Mouse (Mus musculus) NIH3T3 (cell line): ENCODE data around the gene Uba3.

Experiments
- DNase-seq: peaks from one replicate; pipeline ENCODE4 v3.0.0-alpha.2; 2012; ENCODE audit warnings: low read depth

Gene Uba3

GRCm38 (mm10) chr6:97210191-97210961 is 4.9 kb upstream of the Uba3 start, which contains the start of gene Arl6ip5:
Gene Arl6ip5, plus strand, starts transcription at chr6:97210689.
- peak; percentile 97 for DNase-seq

- DNase-seq: no peak
These were observed 4.3 kb upstream of the Uba3 start for GRCm38 (mm10) chr6:97209751-97210150.

- peak; percentile 55 for DNase-seq
These were observed 3.8 kb upstream of the Uba3 start for GRCm38 (mm10) chr6:97209201-97209600.

DNA sequence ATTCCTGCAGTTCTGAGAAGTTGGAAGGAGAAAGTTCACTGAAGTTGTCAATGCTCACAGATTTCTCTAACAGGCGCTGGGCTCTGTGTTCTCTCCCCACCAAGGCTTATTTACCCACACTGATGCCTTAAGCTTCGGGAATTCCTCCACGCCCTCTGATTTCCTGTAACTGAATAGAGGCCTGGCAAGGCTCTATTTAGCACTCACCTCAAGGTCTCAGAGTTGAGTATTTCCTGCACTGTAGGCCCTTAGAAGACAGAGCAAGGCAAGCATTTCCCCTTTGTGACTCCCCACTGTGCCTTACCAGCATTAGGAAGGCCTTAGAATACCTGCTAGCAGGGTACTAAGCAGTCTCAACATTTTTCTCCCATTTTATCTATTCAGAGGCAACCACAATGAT is 3.0 kb upstream of the Uba3 start:
- DNase-seq: no peak

GRCm38 (mm10) chr6:97207085-97207484 is 1.6 kb upstream of the Uba3 start:
- DNase-seq: peak; percentile 29

DNA sequence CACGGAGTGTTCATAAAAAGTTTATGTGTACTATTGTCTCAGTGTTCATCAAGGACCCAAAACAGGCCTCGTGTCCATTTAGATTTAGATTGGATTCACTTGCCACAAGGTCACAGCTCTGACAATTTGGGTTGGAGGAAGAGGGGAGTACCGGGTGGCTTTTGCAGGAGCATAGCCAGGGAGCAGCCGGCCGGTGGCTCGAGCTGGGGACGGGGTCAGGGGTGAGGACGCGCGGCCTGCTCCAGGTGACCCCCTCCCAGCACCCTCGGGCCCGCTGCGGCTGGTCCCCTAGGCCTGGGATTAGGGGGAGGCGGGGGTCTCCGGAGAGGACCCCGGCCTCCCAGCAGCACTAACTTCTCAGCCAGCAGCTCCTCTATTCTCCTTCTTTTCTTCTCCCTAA is 495 bp downstream of the Uba3 start:
- DNase-seq: peak; percentile 31

DNA sequence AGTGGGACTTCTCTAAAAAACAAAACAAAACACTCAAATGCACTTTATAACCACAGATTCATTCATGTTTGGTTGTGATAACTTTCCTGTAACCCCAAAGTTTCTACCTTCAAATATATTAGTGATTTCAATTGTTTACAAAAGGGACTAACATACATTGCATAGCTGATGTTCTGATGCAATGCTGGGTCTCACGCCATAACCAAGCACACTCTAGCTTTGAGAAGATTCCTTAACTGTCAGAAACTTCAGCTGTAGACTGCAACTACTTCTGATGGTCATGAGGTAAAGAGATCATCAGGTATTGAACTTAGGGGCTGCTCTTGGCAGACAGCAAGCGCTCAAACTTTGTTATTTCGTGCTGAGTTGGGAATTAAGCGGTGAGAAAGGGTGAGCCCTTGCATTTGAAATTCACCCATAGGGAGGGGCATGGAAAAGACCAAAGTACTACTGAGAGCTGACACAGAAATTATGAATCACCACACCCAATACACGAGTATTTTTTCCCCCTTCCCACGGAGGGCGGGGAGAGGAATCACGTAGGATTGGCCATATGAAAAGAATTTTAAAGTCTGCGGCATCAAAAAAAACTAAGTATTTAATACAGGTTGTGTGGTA is 1.1 kb downstream of the Uba3 start:
- peak; percentile 53 for DNase-seq

- no peak for DNase-seq
These were observed 3.0 kb downstream of the Uba3 start for GRCm38 (mm10) chr6:97202477-97202876.

- DNase-seq: no peak
These were observed 5.0 kb downstream of the Uba3 start for GRCm38 (mm10) chr6:97200437-97200836.

- DNase-seq: no peak
These were observed 26.0 kb downstream of the Uba3 start for GRCm38 (mm10) chr6:97179367-97179828.

DNA sequence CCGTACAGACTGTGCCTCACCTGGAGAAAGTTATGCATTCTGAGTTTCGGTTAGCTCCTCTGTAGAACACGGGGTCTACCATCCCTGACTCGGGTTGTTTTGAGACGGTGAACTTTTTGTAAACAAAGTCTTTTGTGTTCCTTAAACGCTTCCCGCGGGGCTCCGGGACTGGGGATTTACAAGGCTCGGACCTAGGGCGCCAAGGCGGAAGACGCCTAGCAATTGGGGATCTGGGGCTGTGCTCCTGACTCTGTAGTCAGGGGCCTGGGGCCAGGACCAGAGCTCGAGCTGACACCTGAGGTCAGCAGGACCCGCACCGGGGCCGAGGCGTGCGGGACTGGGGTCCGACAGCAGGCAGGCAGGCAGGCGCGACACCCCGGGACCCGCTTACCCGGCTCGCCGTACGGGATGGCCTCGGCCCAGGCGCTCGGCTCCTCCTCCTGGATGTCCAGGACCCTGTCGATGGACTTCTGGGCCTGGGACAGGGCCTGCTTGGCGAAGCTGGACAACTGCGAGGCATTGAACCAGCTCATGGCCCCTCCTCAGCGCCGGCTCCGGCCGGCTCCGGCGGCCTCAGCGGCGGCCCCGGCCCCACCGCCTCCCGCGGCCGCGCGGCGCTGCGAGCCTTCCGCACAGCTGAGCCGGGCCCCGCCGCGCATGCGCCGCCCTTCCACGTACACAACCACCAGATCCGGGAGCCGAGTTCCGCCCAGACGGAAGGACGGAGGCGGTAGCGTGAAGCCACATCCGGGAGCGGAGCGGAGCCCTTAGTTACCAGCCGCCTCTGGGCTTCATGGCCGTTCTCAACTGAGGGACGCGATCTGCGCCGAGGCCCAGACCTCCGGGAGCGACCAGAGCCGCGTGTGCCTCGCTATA is 26.7 kb downstream of the Uba3 start, which contains the start of gene Tmf1:
Gene Tmf1, minus strand, starts transcription at position 632 of the 876 bp plus-strand sequence.
- peak; percentile 99 for DNase-seq

GRCm38 (mm10) chr6:97175716-97176115 is 29.7 kb downstream of the Uba3 start:
- DNase-seq: no peak

GRCm38 (mm10) chr6:97150156-97150555 is 55.3 kb downstream of the Uba3 start:
- DNase-seq: peak; percentile 43

- DNase-seq: peak; percentile 18
These were observed 55.7 kb downstream of the Uba3 start for GRCm38 (mm10) chr6:97149721-97150120.

DNA sequence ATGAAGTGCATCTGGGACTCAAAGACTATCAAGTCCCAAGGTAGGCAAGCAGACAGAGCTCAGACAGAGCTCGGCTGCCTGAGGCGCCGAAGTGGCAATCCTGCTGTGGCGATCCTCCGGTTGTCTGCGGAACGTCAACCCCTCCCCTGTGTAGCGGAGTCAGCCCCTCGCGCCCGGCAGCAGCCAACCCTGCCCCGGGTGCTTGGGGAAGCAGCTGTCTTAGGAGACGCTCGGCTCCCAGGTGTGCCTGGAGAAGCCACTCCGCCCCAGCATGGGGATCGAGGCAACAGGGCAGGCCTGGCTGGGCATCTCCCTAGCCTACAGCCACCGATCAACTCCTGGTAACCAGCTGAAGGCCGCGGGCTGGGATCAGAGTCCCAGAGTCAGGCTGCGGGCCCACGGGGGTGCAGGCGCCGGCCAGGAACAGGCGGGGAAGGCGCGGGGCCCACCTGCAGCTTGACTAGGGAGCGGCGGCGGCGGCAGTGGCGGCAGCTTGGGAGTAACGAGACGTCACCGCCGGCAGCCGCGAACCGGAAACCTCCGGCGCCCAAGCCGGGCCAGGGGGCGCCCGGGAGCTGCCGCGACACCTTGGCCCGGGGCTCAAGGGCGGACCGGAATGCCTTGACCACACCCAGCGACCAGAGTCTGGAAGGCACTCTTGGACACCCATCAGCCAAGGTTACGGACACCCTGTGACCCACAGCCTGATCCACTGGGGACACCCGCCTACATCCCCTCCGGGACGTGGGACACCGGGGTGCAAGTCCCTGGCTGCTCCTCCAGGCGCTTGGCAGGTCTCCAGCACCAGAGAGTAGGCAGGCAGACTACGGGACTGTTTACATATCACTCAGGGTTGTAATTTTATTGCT is 56.8 kb downstream of the Uba3 start, which contains the start of gene Eogt:
Gene Eogt, minus strand, starts transcription at position 800 of the 869 bp plus-strand sequence.
- peak; percentile 78 for DNase-seq

- DNase-seq: peak; percentile 40
These were observed 57.6 kb downstream of the Uba3 start for GRCm38 (mm10) chr6:97147755-97148382.

GRCm38 (mm10) chr6:97145156-97145555 is 60.3 kb downstream of the Uba3 start:
- peak; percentile 94 for DNase-seq

DNA sequence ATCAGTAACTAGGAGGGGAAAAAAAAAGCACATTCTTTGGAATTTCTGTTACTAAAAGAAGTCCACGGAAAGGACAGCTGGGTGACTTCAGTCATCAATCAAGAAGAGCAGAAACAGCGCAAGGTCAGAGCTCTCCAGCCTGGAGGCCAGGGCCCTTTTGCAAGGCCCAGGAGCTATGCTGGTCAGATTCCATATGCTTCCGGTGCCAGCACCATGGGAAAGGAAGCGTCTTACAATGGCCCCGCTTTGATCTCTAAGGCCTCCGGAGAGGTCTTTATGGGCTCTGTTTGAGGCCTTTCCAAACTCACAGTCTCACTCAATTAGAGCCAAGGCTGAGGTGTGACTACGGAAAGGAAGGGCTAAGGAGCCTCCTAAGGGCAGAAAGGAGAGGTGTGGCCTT is 61.1 kb downstream of the Uba3 start:
- DNase-seq: no peak

DNA sequence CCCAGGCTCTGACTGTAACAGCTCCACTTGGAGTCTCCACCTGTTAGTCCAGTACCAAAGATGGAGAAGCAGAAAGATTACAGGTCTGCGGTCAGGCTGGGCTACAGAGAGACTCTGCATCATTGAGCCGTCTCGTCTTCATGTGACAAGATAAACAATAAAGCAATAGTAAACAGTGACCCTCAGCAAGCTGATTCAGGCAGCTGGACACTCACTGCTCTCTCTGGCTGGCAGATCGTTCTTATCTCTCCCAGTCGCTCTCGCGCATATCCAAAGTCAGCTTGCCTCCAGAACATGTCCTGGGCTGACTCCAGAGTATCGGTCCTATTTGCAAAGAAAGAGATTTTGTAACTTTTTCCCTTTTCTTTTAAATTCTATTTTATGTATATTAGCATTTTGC is 62.8 kb downstream of the Uba3 start:
- DNase-seq: no peak

GRCm38 (mm10) chr6:97141811-97142210 is 63.6 kb downstream of the Uba3 start:
- no peak for DNase-seq
